Mouse (Mus musculus) layer of hippocampus, adult 8-10 months (tissue): Measurements from ENCODE around the gene Snx8. TPM values are rescaled to one million over a fixed set of nuclear protein-coding genes. Genes with fewer than 3 reads are reported as not detected.

Experiments
- DNase-seq, 2 experiments: peaks; one replicate each; pipeline ENCODE4 v3.0.0; 2022; ENCODE audit warnings: low spot score in 2 of 2
- total RNA-seq, 4 experiments: library from RNA; stranded (reverse); gene quantifications; 2 replicates each; pipeline ENCODE4 v1.2.4; 2022

Snx8 gene
- total RNA-seq, 4 experiments from 2014 or later = 9.1 to 15.8 (median 12.7) TPM

GRCm38 (mm10) chr5:140346050-140346449 lies 43.0 kb downstream of the Snx8 start:
- DNase-seq = no peak

GRCm38 (mm10) chr5:140345244-140345643 lies 43.8 kb downstream of the Snx8 start:
- no peak for DNase-seq

DNA sequence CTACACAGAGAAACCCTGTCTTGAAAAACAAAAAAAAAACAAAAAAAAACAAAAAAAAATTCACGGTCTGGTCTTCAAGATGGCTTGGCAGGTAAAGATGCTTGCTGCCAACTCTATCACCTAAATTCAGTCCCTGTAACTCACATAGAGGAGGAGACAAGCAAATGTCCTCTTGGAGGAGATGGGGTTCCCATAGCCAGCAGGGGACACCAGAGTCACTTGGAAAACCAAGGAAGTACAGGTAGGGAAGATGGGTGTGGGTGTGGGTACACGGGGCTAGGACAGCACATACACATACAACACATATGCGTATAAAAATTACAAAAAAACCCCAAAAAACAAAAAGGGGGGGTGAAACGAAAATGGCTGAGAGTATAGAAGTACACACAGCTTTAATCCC lies 46.2 kb downstream of the Snx8 start:
- DNase-seq = no peak

DNA sequence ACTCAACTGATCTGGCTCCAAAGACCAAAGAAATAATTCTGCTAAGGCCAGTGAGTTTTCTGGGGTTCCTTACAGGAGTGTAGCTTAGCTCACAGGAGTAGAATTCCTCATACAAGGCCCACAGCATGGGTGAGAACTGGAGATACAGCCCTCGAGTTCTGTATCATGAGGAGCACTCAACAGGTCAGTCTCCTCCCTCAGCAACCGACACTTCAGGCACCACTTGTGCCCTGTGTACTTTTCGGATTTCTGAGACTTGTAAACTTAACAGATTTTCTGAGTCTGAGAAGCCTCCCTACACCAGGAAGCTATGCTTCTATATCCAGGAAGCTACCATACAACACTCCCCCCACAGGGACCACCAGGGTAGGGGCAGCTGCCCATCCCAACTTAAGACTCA lies 49.2 kb downstream of the Snx8 start:
- no peak for DNase-seq

DNA sequence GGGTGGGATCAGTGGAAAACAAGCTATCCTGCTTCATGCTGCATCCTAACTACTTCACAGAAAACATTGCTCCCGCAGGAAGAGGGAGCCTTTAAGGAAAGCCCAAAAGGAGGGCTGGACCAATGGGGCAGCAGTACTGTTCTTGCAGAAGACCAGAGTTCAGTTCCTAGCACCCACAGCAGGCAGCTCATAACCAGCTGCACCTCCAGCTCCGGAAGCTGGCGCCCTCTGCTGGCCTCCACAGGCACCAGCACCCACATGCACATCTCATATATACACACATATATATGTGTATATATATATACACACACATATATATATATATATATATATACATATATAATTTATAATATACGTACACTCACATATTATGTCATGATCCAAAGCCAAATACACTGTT lies 50.3 kb downstream of the Snx8 start:
- no peak for DNase-seq

- DNase-seq = peak in 1 of 2 experiments; percentile 16
Measured at GRCm38 (mm10) chr5:140336680-140337079, 52.4 kb downstream of the Snx8 start.

DNA sequence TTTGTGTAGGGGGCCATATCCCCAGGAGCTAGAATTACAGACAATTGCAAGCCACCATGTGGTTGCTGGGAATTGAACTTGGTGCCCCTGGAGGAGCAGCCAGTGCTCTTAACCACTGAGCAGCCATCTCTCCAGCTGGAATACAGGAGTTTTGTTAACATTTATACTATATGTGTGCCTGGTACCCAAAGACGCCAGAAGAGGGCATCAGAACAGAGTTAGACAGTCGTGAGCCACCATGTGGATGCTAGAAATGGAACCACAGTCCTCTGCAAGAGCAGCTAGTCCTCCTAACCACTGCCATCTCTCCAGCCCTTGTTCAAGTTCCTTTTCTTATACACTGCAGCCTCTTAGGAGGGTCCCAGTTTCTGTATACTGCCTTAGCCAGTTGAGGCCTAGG lies 55.4 kb downstream of the Snx8 start:
- DNase-seq = no peak

DNA sequence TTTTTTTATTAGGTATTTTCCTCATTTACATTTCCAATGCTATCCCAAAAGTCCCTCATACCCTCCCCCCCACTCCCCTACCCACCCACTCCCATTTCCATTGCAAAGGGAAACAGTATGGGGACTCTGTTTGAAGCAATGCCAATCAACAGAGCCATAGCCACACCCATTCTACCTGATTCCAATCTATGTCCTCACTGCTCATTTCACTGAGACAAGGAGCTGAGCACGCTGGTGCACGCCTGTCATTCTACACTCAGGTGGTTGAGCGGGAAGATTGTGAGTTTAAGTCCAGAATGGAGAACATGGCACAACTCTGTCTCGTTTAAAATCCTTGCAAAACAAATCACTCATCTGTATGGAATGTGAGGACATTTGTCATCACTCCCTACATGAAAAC lies 56.5 kb downstream of the Snx8 start:
- no peak for DNase-seq

DNA sequence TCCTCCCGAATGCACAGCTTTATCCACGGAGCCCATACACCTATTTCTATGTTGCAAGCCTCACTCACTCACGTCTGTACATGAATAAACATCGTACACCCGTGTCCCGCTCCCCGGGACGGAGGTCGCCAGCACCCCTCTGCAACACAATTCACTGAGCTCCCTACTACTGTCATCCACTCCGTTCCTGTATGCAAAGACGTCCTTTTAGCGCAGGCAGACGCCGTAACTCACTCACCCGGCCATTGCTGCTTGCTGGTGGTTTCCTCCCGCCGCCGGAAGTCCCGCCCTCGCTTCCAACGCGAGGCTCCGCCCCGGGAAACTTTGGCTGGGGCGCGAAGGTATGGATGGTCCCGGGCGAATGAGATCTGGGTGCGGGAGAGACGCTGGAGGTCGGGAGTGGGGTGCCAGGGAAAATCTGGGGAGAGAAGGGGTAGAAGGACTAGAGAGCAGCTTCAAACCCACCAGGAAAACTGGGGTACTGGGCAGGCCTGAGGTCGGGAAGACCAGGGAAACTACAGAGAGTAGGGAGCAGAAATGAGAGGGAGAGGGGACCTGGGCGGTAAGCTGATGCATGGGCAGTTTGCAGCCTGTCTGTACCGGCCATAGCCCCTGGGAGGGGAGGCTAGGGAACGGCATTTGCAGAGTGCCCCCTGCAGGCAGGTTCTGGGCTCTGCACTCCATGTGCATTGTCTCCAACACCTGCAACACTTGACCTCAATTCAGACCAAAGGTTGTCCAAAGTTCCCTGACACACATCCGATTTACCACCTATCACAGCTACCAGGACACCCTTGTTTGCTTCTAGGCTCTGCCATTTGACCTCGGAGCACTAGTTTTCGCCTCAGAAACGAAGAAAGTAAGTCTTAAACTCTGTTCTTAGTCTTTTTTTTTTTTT lies 57.2 kb downstream of the Snx8 start, which contains the start of gene Mrm2:
TSS of gene Mrm2 (minus strand) at position 284 of the 898 bp plus-strand sequence.
- DNase-seq = peak; percentile 35 to 70

- DNase-seq = no peak
Measured at GRCm38 (mm10) chr5:140324058-140324457, 65.0 kb downstream of the Snx8 start.

- DNase-seq = no peak
Measured at GRCm38 (mm10) chr5:140321756-140322575, 67.1 kb downstream of the Snx8 start.

GRCm38 (mm10) chr5:140321042-140321755 lies 67.9 kb downstream of the Snx8 start, which contains the start of the genes Mad1l1 and Nudt1:
Gene Mad1l1 (minus strand): TSS chr5:140321552.
Gene Nudt1 (plus strand): TSS chr5:140321656.
- peak; percentile 91 for DNase-seq

GRCm38 (mm10) chr5:140316716-140317115 lies 72.3 kb downstream of the Snx8 start:
- DNase-seq = no peak

DNA sequence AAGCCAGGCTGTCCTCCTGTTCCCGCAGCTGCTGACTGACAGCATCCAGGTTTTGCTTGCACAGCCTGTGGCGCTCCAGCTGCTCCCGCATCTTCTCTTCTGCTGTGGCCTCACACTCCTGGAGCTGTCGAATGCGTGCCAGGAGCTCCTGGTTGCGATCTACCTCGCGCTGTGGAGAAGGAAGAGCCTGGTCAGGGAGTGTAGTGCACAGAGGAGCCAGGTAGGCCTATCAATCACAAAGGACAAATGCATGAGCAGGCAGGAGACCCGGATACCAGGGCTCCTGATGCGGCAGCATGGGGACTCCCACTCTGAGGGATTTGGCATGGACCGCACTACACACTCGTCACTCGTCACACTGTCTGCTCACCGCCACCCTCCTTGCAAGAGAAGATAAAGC lies 81.5 kb downstream of the Snx8 start:
- DNase-seq = no peak

DNA sequence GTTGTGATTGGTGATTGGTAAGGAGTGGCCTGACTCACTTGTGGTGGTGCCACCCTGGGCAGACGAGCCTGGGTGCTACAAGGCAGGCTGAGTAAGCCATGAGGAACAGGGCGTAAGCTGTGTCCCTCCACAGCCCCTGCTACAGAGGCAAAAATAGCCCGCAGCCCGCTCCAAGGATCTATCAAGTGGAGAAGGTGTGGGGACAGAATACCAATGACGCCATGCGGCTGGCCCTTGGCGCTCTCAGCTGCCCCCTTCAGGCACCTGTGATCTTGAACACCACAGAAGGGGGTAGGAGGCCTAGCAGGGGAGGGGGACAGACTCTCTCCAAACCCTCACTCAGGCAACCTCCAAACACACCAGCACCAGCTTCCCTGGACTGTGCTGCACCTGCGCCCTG lies 83.0 kb downstream of the Snx8 start:
- no peak for DNase-seq

GRCm38 (mm10) chr5:140298291-140298690 lies 90.8 kb downstream of the Snx8 start:
- no peak for DNase-seq

DNA sequence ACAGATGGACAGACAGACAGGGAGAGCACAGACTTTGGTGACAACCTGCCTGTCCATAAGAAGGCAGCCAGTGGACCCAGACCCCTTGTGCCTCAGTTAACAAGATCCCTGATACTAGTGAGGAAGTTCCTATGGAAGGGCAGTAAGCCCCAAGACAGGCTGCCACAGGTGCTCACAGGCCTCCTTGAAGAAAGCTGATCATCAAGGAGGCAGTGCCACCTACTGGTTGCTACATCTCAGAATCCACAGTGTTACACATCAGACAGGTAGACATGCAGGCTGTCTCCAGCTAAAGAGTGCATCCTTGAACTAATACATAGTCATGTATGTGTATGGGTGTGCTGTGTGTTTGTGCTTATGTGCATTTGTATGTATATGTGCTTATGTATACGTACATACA lies 96.9 kb downstream of the Snx8 start:
- DNase-seq = peak; percentile 34 to 70
